Mouse (Mus musculus): ENCODE measurements at regions not wholly inside any gene's neighbourhood (a gene's known extent, or its start where the extent isn't known, plus 50 kb on each side); places are given as distances from the start of the nearest gene placed in this dataset.

- no peak for DNase-seq
These were observed 702.2 kb upstream of the Tyrp1 start for GRCm38 (mm10) chr4:80131623-80132301.

- DNase-seq, result peak; percentile 6 to 7
These were observed 693.7 kb upstream of the Tyrp1 start for GRCm38 (mm10) chr4:80140261-80140660.

GRCm38 (mm10) chr4:80159842-80160241 is 674.1 kb upstream of the Tyrp1 start:
- DNase-seq, result no peak

- no peak for DNase-seq
These were observed 660.7 kb upstream of the Tyrp1 start for GRCm38 (mm10) chr4:80173229-80173628.

GRCm38 (mm10) chr4:80202223-80202622 is 631.7 kb upstream of the Tyrp1 start:
- DNase-seq, result no peak

GRCm38 (mm10) chr4:80203916-80204315 is 630.0 kb upstream of the Tyrp1 start:
- no peak for DNase-seq

- DNase-seq, result no peak
These were observed 629.5 kb upstream of the Tyrp1 start for GRCm38 (mm10) chr4:80204374-80204773.

Measured in cerebellum, adult 18-20 months (tissue).